Mouse (Mus musculus): Measurements from ENCODE around the gene Pfn1. TPM values are rescaled to one million over a fixed set of nuclear protein-coding genes. Genes with fewer than 3 reads are reported as not detected.

The Pfn1 gene
- total RNA-seq, 2 experiments from 2014 or later, result 572 to 580 TPM

- peak; percentile 87 for DNase-seq
Observed at GRCm38 (mm10) chr11:70654923-70655570, 603 bp upstream of the Pfn1 start.

DNA sequence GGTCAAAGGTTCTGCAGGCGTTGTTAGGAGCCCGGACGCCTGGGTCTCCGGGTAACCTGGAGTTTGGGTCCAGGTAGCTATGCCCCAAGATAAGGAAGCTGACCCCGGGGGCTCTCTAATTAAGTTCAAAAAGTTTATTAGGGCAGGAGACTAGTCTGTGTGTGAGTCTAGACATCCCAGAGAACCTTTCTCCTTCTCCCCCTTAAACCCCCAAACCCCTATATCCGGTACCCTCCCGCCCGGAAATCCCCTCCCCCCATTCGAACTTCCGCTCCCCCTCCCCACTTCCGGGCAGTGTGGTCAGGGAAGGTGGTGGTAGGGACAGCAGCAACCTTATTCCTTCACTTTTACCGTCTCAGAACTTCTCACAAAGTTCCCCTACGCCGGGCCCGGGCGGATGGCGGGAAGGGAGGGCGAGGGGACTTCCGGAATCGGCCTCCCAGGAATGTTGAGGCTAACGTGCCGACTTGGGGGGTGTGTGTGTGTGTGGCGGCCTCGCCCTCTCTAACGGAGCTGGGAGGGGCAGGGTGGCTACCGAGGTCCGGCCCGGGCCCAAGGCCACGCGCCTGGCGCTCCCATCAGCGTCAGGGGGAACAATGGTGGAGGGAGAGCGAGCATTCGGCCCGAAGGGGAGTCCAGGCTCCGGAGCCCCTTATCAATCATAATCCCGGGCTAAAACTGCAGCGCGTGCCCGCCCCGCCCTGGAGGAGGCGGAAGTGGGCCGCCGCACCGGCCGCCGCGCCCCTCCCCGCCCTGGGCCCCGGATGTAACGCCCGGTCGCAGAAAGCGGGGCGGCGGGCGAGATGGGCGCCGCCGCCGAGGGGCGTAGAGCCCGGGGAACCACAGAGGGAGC, 873 bp downstream of the Pfn1 start:
- DNase-seq, result peak; percentile 72

DNA sequence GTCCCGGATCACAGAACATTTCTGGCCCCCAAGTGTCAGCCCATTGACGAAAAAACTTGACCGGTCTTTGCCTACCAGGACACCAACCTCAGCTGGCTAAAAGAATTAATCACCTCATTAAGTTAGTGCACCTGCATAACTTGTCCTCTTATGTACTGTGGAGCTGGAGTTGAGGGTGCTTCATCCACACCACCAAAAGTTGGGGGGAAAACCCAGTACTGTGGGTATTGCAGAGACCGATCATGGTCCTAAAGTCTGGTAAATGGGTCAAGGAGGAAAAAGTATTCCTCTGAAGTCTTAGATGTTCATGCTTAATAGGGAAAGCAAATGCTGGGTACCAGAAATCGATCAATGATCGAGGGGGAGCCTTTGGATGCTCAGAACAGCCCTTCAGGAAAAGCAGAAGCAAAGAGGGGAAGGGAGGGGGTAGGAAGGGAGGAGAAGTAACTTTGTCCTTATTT, 1.5 kb downstream of the Pfn1 start:
- DNase-seq, result no peak

DNA sequence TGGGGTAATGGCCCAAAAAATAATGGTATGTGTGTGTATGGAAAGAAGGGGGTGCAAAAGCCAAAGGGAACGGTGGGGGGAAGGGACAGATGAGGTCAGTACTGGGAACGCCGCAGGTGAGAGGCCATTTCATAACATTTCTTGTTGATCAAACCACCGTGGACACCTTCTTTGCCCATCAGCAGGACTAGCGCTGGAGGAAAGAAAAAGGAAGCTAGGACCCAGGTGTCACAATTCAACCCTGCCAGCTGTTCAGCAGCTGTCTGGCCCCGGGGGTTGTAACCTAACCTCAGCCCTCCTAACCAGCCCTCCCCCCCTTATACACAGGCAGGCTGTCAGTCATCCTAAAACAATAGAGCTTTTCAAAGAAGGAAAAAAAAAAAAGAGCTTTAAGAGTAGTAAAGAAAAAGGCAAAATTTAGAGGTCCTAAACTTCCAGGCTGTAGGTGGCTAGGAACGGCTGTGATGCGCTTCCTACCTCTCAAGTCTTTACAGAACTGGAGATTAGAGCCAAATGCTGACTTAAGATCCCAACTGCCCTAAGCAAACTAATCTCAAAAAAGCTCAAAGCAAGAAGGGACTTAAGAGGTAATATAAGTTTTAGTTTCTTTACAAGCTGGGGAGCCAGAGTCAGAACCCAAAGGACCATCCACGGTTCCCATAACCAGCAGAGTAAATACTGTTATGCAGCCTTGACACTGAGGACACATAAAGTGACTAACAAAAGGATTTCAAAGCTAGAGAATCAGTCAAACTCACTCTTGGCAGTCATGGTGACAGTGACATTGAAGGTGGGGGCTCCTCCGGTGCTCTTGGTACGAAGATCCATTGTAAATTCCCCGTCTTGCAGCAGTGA, 2.2 kb downstream of the Pfn1 start:
- peak; percentile 21 for DNase-seq

DNA sequence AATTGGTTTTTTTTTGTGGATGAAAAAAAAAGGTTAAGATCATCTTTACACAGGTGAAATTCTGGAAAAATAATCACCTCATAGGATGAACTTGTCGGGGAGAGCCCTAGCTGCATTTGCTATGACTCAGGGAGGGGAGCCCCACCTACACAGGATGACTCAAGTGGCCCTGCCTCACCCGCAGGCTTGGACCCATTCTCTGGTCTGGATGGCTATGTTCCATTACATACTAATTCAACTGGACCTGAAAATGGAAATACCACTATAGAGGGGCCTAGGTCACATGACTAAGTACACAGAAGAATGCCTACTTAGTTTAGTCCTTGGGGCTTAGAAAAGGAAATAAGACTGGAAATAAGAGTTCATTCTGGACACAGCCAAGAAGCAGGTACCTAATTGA, 3.1 kb downstream of the Pfn1 start:
- peak; percentile 8 for DNase-seq

DNA sequence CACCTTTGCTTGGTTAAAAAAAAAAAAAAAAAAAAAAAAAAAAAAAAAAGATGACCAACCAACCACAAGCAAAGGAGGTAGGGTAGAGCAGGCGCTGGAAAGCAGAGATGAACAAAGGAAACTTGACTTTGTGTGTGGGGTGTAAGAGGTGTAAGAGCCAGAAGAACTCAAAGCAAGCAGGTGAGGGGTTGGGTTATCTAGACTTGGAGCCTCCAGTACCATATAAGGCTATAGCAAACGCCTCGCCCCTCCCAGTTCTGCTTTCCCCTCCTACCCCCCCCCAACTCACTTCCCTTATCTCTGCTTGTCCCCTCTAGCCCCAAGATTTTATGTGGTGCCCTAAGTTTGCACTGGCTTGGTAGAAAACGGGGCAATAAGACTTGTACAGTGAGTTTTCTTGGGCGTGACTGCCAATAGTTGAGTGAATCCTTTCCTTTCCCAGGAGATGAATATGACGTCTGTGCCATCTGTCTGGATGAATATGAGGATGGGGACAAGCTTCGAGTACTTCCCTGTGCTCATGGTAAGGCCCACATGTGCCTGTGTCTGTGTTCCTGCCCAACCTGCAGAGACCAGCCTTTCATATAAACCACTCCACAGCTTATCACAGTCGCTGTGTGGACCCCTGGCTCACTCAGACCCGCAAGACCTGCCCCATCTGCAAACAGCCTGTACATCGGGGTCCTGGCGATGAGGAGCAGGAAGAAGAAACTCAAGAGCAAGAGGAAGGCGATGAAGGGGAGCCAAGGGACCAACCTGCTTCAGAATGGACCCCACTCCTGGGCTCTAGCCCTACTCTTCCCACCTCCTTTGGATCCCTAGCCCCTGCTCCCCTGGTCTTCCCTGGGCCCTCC, 3.9 kb downstream of the Pfn1 start:
- DNase-seq, result peak; percentile 16

GRCm38 (mm10) chr11:70649185-70649734, 5.2 kb downstream of the Pfn1 start:
- peak; percentile 6 for DNase-seq

- DNase-seq, result no peak
Observed at GRCm38 (mm10) chr11:70648512-70648911, 5.9 kb downstream of the Pfn1 start.

DNA sequence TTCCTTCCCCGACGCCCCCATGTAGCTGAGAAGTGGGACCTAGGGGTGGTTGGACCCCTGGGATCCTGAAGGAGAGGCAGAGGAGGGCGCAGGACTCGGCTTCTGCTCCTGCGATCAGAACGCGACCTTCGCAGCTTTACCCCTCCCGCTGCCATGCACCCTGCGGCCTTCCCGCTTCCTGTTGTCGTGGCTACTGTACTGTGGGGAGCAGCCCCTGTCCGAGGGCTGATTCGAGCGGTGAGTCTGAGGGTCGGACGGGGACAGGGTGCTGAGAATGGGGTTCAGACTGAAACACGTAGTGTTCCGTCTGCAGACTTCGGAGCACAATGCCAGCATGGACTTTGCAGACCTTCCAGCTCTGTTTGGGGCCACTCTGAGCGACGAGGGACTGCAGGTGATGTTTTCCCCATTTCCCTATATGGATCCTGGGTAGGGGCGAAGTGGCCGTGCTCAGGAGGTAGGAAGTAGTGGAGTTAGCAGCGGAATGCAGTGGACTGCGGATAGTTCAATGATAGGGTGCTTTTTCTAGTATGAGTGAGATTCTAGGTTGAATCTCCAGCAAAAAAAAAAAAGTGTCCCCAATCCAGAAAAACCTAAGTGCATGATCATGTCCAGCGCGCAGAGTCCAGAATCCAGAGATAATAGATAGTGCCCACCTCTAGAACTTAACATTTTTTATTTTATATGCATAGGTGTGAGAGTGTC, 6.6 kb downstream of the Pfn1 start:
- DNase-seq, result peak; percentile 50

DNA sequence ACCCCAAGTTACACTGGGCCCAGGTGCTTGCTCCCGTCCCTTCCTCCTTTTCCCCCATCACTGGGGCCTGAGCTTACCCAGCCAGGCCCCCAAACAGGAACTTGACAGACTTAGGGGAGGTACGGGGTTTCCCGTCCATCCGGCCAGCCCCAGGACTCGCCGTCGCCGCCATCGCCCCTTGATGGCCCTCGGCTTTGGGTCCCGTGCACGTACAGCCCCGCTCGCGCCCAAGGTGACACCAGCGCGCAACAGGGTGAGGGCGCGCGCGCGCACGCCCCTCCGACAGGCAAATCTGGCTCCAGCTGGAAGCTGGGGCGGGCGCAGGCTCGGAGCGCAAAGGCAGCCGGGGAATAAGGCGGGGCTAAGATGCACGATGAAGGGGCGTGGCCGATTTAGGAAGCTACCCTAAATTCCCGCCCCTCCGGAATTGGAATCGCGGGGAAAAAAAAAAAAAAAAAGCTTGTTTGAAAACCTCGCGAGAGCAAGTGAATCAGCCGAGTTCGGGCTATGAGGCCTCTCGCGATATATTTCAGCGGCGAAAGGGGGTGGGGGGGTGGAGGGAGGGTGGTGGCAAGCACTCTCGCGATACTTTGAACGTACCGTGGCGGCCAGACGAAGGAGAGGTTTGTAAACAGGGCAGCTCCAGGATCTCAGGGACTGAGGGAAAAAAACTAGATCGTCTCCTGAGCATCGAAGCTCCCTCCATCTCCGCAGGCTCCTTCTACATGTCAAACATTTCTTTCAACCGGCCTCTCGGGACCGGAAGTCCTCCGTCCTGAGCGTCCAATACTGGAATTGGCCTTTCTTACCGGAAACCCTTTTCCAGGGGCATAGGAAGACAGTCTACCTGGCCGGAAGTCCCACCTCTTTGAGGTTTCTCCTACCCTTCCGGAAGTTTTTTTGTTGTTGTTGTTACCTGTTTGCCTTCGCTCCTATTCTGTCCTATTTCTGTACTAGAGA, 7.5 kb downstream of the Pfn1 start, which contains the start of the genes Rnf167 and Slc25a11:
Gene Rnf167, plus strand, starts transcription at position 545 of the 960 bp plus-strand sequence.
Gene Slc25a11, minus strand, starts transcription at position 789 of the 960 bp plus-strand sequence.
- DNase-seq, result peak; percentile 98

DNA sequence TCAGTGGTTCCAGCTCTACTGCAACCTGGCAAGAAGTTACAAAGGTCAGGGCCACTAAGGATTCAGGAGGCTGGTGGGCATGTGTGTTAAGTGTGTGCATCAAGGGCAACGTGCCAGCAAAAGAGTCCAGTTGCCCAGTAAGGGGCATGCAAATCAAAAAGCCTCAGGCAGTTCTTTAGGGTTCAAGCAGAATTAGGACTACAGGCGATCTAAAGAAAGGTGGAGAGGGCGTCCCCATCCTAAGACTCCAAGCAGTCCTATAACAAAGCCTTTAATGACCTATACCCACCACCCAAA, 8.2 kb downstream of the Pfn1 start:
- DNase-seq, result peak; percentile 39

DNA sequence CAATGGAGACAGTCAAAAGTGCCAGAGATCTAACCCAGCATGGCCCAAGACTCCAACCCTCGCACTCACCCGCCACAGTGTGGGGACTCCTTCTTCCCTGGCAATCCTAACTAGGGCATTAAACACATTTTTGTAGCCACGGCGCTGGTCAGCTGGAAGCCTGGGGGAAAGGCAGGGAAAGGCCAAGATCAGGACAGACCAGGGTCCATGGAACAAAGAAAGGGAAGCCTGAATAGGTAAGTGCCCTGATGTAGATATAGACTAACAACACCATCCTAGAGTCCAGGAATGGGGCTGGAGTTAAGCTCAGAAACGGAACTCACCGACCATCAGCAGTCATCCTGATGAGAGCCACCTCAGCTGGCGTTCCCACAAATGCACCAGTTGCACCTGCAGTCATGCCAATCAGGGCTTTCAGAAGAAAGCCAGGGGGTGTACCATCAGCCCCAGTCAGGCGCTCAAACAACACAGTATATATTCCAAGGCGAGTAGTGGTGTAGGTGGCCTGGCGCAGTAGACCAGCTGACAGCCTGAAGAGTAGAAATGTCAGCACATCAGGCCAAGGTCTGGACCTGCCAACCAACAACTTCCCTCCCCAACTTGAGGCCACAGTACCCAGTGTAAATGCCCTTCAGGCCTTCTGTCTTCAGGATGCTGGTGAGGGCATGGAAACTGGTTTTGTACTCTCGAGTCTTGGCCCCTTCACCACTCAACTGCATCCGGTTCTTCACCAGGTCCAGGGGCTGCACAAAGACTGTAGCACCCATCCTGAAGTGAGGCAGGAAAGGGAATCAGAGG, 8.8 kb downstream of the Pfn1 start:
- peak; percentile 25 for DNase-seq

- peak; percentile 6 for DNase-seq
Observed at GRCm38 (mm10) chr11:70644564-70645103, 9.8 kb downstream of the Pfn1 start.

- peak; percentile 5 for DNase-seq
Observed at GRCm38 (mm10) chr11:70643051-70643450, 11.4 kb downstream of the Pfn1 start.

GRCm38 (mm10) chr11:70641241-70641640, 13.2 kb downstream of the Pfn1 start:
- peak; percentile 4 for DNase-seq

GRCm38 (mm10) chr11:70639976-70640375, 14.5 kb downstream of the Pfn1 start:
- no peak for DNase-seq

- DNase-seq, result peak; percentile 3
Observed at GRCm38 (mm10) chr11:70638714-70639278, 15.6 kb downstream of the Pfn1 start, which contains the start of gene Gp1ba. TSS of gene Gp1ba (plus strand) at chr11:70639122.

GRCm38 (mm10) chr11:70638293-70638692, 16.2 kb downstream of the Pfn1 start:
- no peak for DNase-seq
